Mouse (Mus musculus) megakaryocyte, adult 5-6 weeks (primary cell): ENCODE measurements around the gene Cuedc1. TPM values are rescaled to one million over a fixed set of nuclear protein-coding genes. Genes with fewer than 3 reads are reported as not detected.

Experiments
- ATAC-seq: 2 replicates; pipeline ENCODE4 v1.8.0; 2016; ENCODE audit warnings: mild to moderate bottlenecking, inconsistent platforms; ENCODE audit not compliant: poor library complexity, severe bottlenecking
- total RNA-seq, 2 experiments: library from RNA; stranded (forward) in 1 of 2; stranded (reverse) in 1 of 2; fragments of 153-499, 151-499 nt in 1 of 2; fragments of 221-1000, 200-1000 nt in 1 of 2; gene quantifications; 2 replicates each; pipeline versions ENCODE4 v1.2.3 to v1.2.4; 2015 to 2017

Gene Cuedc1
- 0.67 and 0.73 TPM in 2 replicates for total RNA-seq (2015)
- 1.3 and 2.2 TPM in 2 replicates for total RNA-seq (2017)

DNA sequence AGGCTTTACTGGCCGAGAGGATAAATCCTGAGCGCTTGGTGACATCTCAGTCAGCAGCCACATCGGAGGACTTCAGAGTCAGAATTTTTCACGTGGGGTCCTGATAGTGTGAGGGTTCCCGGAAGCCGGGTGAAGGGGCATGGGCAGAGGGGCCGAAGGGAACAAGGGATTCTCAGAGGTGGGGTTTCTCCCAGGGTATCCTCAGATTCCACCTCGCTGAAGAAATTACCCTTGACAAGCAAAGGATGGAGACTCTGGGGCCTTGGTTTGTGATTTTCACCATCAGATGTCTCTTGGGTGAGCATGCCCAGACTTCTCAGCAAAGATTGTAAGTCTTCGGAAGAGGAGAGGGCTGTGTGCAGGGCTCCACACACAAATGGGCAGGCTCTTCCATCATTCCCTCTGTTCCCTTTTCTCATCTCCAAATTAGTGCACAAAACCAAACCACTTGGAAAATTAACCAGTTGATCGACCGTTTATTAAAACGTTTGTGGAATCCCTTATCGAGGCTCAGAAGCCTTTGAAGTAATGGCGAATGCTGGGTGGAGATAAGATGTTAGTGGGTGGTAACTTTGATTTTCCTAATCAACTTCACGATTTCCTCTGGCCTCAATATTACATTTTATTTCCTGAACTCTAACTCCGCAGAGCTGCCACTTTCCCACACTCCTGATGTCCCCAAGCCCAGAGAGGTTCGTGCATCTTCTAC is at the start of gene Cuedc1:
Gene Cuedc1 (plus strand): TSS at position 38 of the 709 bp plus-strand sequence.
- ATAC-seq = no peak

DNA sequence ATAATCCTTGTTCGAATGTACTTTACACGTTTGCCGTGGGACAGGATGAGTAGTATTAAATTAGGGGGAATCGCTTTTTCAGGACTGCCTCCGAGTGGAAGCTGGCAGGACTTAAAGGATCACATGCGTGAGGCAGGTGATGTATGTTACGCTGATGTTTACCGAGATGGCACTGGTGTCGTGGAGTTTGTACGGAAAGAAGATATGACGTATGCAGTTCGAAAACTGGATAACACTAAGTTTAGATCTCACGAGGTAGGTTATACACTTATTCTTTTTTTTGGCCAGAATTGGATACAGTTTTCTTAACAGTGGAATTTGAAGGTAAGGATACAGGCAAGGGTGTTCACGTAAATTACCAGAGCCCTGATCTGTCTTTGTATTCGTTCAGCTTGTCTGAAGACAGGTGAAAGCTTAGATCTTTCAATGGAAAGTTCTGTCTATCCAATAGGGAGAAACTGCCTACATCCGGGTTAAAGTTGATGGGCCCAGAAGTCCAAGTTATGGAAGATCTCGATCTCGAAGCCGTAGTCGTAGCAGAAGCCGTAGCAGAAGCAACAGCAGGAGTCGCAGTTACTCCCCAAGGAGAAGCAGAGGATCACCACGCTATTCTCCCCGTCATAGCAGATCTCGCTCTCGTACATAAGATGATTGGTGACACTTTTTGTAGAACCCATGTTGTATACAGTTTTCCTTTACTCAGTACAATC is 48.7 kb upstream of the Cuedc1 start:
- no peak for ATAC-seq

- ATAC-seq = no peak
Observed at GRCm38 (mm10) chr11:88049732-88050131, 48.1 kb upstream of the Cuedc1 start.

DNA sequence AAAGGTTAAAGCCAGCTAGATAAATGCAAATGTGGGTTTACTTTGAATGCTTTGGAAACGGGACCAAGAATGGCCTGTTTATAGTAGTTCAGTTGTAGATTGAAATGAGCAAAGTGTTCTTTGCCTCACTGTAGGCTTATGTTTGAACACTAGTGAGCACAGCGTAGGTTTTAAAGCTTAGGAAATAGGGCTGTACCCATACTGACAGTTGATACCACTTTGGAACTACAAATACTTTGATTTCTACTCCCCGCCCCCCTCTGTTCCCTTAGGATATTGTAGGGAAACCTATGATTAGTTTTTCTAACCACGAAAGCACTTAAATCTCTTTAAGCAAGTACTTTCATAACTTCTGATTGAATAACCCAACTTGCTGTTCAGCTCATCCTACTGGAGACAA is 45.2 kb upstream of the Cuedc1 start:
- ATAC-seq = no peak

DNA sequence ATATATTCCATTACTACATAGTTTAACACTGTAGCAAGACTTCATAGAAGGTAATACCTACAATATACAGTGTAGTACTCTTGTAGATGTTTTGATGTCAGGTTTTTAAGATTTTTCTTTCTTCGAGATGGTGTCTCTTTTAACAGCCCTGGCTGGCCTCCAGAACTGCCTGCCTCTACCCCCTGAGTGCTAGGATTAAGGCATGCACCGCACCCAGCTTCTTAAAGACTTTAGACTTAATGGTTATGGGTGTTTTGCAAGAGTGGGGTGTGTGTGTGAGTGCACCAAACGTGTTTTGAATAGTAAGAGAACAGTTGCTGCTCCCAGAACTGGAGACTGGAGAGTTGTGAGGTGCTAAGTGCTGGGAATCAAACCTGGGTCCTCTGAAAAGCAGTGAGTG is 44.0 kb upstream of the Cuedc1 start:
- ATAC-seq = no peak

- ATAC-seq = peak; percentile 65
Observed at GRCm38 (mm10) chr11:88054589-88054988, 43.3 kb upstream of the Cuedc1 start.

- ATAC-seq = no peak
Observed at GRCm38 (mm10) chr11:88055777-88056176, 42.1 kb upstream of the Cuedc1 start.

- no peak for ATAC-seq
Observed at GRCm38 (mm10) chr11:88057788-88058187, 40.1 kb upstream of the Cuedc1 start.

GRCm38 (mm10) chr11:88059141-88059540 is 38.7 kb upstream of the Cuedc1 start:
- peak; percentile 98 for ATAC-seq

GRCm38 (mm10) chr11:88061892-88062625 is 35.8 kb upstream of the Cuedc1 start:
- ATAC-seq = no peak

- ATAC-seq = no peak
Observed at GRCm38 (mm10) chr11:88065732-88066131, 32.1 kb upstream of the Cuedc1 start.

GRCm38 (mm10) chr11:88067191-88067585 is 30.7 kb upstream of the Cuedc1 start:
- no peak for ATAC-seq

GRCm38 (mm10) chr11:88067586-88068410 is 30.1 kb upstream of the Cuedc1 start, which contains the start of gene Vezf1:
Gene Vezf1 (plus strand): TSS chr11:88068279.
- peak; percentile 82 for ATAC-seq

DNA sequence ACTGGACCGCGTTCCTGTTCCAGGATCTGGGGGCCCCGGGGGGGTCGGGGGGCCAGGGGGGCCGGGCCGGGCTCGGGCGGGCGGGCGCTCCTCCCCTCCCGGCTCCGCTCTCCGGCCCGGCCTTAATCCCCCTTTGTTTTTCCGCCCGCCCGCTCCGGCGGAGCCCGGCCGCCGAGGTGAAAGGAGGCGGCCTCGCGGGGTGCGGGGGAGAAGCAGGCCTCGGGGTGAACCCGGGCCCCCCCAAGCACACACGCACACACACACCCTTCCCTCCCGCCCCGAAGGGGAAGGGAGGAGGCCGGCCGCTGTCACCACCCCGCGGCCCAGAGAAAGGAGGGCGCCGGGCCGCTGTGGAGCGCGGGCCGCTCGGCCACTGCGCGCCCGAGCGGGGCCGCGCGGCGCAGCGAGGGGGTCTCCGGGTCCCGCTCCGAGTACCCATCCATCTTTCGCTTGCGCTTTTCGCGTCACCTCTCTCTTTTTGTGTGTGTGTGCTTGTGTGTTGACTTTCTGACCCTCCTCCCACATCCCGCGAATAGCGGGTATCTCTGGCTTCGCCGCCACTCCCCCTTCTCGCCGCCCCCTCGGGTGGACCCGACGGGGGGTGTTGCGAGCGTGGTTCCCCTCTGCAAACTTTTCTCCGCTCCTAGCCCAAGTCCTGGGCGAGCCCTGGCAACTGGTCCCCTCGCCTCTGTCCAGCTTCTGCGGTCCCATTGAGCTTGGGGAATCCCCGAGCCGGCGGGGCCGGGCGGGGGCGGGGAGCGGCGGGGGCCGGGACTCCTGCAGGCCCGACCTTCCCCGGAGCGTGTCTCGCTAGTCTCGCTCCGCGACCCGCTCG is 29.2 kb upstream of the Cuedc1 start:
- peak; percentile 63 for ATAC-seq

GRCm38 (mm10) chr11:88069246-88069570 is 28.6 kb upstream of the Cuedc1 start:
- ATAC-seq = no peak

DNA sequence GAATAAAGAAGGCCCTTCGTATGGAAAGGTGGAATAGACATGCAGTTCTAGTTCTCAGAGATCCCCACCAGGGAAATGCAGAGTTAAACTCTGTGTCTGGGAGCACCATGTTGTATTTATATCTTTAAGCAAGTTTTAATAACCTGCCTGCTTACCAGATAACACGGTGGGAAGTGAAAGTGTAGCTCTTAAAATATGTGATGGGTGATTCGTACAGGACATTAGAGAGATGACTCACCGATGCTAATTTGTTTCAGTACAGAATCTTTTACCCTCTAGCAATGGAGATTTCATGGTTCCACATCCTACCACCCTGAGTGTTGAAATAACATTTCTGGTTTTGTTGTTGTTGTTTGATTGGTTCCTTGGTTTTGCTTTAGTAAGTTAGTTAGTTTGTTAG is 27.5 kb upstream of the Cuedc1 start:
- ATAC-seq = no peak

DNA sequence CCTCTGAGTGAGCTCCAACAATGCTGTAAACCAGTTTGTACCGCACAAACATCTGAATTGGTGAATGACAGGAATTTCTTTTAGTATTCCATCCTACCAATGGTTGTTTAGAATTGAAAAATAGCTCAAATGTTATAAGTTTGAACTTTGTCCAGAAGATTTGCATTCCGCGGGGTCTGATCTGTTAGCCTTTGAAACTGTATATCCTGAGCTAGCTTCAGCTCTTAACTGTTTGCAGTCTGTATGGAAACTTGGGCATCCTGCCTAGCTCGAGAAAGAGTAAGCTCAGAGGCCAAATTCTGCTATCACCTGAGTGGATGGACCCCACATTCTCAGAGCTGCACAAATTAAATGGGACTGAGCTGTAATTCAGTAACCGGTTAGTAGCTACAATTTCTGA is 26.7 kb upstream of the Cuedc1 start:
- no peak for ATAC-seq

DNA sequence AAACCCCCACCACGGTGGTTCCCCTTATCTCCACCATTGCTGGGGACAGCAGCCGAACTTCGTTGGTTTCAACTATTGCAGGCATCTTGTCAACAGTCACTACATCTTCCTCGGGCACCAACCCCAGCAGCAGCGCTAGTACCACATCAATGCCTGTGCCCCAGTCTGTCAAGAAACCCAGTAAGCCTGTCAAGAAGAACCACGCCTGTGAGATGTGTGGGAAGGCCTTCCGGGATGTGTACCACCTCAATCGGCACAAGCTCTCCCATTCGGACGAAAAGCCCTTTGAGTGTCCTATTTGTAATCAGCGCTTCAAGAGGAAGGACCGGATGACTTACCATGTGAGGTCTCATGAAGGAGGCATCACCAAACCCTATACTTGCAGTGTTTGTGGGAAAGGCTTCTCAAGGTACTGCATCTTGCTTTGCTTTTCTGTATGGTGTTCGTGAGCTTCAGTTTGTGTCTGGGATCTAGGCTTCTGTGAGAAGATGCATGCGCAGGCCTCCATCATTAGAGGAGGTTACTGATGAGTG is 24.4 kb upstream of the Cuedc1 start:
- no peak for ATAC-seq

GRCm38 (mm10) chr11:88075701-88076100 is 22.2 kb upstream of the Cuedc1 start:
- no peak for ATAC-seq

DNA sequence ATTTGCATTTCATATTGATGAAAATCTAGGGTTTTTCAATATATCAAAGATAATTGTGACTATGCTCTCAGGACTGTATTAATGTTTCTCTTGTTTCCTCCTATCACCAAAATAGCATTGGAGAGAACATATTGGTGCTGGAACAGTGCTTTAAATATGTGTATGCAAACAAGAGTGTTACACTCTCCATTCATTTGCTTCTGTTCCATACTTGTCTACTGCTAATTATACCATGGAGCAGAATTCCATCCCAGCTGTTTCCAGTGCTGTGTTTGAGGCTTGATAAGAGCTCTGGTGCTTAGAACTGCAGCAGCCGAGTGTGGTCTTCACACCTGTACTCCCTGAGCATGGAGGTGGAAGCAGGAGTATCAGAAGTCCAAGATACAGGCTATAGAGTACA is 21.5 kb upstream of the Cuedc1 start:
- ATAC-seq = no peak
